Mouse (Mus musculus) c-Kit-positive CD71-negative TER-119-negative erythroid progenitor cells, embryonic 14.5 days (primary cell): Measurements from ENCODE around the gene Epgn.

Experiments used
- DNase-seq: peaks from one replicate; pipeline ENCODE4 v3.0.0-alpha.2; 2013; ENCODE audit warnings: low read depth

Epgn gene

GRCm38 (mm10) chr5:91027164-91027563, at the start of gene Epgn:
Gene Epgn (plus strand): TSS chr5:91027464.
- DNase-seq: no peak

- DNase-seq: no peak
Measured at GRCm38 (mm10) chr5:90980297-90980696, 47.0 kb upstream of the Epgn start.

DNA sequence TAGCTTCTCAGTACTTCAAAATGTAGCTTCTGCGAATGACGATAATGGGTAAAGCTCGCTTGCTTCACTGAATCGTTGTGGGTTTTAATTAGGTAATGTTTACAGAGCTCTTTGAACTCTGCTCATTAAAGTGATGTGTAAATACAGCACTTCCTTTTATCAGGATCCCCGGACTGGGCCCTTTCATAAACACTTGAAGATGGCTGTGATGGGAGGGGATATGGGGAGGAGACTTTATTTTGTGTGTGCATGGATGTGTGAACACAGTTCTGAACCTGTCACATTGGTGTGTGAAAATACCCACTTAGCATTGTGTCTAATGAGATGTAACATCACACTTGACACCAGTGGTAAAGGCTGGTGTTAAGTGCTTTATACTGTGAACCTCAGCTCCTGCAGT, 39.7 kb upstream of the Epgn start:
- no peak for DNase-seq

GRCm38 (mm10) chr5:90988149-90988548, 39.1 kb upstream of the Epgn start:
- no peak for DNase-seq

GRCm38 (mm10) chr5:90988592-90988991, 38.7 kb upstream of the Epgn start:
- no peak for DNase-seq

DNA sequence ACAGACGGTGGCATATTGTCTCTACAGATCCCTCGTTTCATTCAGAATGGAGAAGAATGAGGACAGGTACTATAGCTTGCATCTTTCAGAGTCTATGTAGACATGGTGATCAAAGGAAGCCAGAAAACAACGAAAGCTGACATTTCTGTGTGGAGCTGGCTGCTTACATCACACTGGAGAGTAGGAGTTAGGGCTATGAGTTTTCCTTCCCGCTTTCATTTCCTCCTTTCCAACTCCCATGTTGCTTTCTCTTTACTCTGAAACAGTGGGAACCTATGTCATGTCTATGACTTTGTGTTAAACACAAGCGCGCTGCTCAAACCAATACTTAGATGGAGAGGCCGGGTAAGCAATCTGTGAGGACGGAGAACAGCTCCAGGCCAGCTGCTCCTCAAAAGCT, 27.3 kb upstream of the Epgn start:
- no peak for DNase-seq

GRCm38 (mm10) chr5:91015216-91015615, 12.0 kb upstream of the Epgn start:
- DNase-seq: no peak

DNA sequence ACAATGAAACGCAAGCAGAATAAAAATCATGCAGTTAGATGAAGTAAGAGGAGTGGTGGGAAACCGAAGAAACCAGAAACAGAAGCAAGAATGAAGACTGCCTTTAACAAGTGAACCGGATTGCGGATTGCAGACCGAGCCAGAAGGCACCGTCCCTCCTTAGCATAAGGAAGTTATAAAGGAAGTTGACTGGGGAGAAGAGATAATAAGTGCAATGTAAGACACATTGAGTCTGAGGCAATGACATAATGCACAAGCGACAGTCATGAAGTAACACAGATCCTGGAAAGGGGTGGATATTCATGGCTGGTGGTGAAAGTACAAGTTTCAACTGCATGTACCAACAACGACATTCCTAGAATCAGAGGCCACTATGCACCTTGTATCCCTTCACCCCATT, 4.2 kb upstream of the Epgn start:
- DNase-seq: no peak

GRCm38 (mm10) chr5:91027840-91028239, 576 bp downstream of the Epgn start:
- DNase-seq: no peak

DNA sequence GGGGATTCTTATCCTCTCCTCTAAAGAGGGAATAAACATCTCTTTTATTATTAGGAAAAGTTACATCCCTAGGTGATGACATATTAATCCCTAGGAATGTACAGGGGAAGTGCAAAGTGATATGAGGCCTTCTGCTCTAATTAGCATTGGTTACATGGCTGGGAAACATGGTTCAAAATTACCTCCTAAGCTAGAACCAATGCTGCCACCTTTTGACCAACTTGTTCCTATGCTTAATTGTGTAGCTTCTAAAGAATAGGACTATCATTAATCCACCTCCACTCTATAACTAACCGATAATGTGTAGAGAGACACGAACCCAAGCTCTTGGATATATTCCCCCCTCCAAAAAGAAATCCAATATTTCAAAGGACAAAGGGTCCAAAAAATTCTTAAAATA, 3.4 kb downstream of the Epgn start:
- no peak for DNase-seq

GRCm38 (mm10) chr5:91035341-91035740, 8.1 kb downstream of the Epgn start:
- no peak for DNase-seq

GRCm38 (mm10) chr5:91036628-91037027, 9.4 kb downstream of the Epgn start:
- DNase-seq: no peak

DNA sequence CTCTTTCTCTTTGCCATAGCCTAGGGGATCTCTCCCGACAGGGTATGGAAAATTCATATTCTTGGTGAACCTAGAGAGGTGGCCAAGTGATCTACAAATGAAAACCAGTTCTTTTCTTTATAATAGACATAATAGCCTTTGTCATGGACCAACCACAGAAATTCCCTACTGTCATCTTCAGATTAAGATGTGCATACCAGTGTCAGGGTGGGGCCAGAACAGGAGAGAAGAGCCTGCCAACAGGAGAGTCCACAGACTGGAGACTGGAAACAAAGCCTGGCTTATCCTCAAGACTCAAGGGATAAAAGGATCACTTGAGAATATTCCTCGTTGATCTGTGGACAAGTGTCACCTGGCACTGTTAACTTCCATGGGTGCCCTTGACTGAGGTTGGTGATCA, 10.5 kb downstream of the Epgn start:
- DNase-seq: no peak

DNA sequence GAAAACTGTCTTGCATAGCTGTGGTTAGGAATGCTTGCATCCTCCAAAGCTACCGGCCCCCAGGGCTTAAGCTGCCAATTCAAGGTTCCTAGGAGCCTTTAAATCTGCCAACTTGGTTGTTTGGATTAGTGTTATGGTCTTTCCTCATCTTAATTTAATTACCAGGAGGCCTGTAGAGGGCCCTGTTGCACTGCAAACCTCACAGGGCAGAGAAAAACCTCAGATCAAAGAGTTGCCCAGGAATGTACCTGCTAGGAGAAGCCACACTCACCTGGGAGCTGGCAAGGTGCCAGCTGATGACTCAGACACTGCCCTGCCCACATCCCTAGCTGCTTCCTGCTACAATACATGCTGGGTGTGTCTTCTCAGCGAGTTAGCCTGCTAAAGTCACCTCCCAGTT, 11.3 kb downstream of the Epgn start:
- no peak for DNase-seq

DNA sequence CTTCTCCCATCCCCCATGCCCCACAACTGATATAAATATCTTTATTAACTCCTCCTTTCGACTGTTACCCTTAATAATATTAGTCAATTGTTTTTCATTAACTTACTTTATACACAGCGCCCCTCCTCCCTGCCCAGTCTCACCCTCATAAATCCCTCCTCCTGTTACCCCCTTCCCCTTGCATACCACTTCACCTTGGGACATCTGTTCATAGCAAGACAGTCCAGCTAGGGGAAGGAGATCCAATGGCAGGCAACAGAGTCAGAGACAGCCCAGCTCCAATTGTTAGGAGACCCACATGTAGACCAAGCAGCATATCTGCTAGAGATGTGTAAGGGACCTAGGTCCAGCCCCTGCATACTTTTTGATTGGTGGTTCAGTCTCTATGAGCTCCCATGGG, 11.7 kb downstream of the Epgn start:
- no peak for DNase-seq

DNA sequence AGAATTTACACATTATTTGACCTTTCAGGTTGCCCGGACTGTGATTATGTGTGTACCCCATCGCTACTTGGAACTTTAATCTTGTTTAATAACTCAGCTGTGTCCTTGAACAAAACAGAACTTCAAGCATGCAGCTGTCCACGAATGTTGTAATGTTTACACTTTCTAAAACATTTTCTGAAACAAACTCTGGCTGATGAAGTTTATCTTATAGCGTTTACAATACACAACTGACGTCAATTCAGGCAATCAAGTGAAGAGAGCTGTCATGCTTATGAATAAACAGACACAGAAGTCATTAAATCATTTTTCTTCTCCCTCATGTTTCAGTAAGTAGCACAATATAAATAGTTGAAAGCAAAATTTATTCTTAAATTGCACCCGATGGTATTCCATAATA, 20.7 kb downstream of the Epgn start:
- DNase-seq: no peak

DNA sequence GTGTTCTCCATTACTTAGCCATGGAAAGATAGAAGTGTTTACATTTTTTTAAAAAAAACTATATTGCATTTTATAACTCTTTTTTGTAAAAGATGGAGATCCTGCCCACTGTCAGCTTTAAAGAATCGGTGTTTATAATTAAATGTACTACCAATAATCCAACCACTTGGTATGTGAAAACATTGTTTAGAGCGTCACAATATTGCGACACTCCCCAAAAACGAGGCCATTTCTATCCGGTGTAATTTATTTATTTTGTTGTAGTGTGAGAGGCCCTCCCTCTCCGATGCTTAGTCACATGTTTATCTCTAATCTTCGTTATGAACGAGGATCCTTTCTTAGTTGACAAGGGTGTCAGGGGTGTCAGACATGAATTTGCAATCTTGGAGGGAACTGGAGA, 21.1 kb downstream of the Epgn start:
- DNase-seq: no peak

DNA sequence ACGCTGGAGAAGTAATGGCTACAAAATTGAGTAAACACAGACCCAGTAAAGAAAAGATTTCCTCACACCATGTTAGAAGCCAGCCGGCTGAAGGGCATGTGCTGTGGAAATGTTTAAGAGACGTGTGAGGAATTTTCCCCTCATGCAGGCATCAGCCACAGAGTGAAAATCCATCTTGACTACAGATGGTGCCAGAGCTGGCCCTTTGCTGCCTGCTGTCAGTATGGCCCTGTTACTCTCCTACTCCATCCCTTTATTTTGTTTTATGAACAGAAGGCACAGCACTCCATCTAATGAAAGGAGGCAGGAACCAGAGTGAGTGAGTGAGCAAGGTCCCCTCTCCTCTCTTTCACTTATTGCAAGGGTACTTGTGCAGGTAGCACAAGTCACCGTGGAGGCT, 45.1 kb downstream of the Epgn start:
- no peak for DNase-seq

GRCm38 (mm10) chr5:91073626-91074025, 46.4 kb downstream of the Epgn start:
- DNase-seq: no peak

- DNase-seq: no peak
Measured at GRCm38 (mm10) chr5:91074026-91074425, 46.8 kb downstream of the Epgn start.

DNA sequence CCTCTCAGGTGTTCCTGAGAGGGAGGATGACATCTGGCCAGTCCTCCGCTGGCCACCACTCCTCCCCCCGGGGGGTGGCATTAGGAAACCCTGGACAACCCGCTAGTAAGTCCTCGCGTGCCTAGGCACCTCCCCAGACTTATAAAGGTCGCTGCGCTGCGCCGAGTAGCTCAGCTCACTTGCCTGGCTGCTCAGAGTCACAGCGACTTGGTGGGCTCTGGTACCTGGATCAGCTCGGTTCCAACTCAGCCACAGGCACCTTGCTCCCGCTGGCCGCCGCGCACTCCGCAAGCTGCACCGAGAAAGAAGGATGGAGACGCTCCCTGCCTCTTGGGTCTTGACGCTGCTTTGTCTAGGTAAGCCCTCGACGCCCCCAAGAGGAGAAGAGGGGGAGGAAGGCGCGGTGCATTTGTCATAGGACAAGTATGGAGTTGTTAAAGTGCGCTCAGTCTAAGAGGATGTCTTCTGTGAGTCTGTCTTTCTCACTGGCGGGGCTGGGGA, 47.2 kb downstream of the Epgn start, which contains the start of gene Ereg:
Gene Ereg, plus strand, starts transcription at position 173 of the 501 bp plus-strand sequence.
- DNase-seq: no peak

DNA sequence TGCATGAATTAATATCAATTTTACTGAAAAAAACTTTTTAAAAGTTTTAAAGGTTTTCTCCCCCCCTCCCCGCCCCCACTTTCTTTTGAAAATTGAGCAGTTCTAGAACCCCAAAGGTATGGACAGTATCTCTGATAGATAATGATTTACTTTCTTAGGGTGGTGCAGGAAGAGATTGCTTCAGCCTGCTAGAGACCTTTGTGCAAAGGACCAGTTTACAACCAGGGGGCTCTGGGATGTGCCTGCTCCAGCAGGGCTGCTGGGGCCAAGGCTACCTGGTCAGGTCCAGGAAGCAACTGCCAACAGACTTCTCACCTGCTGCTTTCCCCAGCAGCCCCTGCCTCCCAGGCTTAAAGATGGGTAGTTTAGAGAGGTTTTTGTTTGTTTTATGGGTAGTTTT, 47.8 kb downstream of the Epgn start:
- no peak for DNase-seq

DNA sequence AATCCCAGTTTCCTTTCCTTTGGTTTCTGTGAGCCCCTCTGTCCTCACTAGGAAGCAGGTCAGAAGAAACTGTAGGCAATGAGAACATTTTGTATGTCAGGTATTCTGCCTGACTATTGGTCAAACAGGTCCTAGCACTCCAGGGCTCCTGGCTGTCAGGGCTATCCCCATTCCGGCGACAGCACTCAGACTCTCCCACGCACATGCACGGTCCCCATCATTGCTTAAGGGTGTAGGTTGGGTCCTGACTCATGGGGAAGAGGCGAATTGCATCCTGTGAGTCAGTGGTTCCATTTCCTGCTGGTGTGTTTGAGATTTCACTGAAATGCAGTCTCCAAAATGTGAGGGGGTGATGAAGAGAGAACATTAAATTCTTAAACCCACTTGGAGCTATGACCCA, 55.8 kb downstream of the Epgn start:
- no peak for DNase-seq
